Mouse (Mus musculus): ENCODE data around the gene Trim41.

Gene Trim41

DNA sequence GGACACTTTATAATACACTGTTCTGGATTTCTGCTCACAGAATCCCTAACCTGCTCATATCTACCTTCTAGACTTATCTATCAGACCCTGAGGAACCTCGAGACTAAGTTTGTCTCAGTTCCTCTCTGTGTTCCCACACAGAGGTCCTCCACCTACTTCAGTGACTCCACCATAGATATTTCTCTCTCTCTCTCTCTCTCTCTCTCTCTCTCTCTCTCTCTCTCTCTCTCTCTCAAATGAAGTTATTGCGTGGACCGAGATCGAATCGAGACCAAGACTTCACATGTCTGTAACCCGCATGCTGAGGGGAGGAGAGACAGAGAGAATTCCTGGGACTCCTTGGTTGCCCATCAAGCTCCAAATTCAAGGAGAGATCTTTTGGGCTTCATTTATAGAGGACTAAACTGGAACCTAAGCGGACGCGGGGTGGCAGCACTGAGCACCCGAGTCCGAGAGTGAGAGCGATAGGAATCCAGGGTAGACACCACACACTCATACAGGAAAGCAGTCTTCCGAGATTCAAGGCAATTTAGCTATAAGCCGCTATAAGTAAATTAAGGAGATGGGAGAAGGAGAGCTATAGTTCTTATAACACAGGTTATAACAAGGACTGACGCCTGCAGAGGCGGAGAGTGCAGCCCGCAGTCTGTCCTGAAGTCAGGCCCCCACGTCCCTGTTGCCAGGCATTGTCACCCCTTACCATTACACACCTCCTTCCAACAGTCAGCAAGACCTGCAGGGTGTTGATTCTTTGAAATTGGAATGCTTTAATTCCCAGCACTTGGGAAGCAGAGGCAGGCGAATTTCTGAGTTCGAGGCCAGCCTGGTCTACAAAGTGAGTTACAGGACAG, 27.0 kb downstream of the Trim41 start:
- DNase-seq (ENCODE audit: low spot score in 2 of 2), result peak; percentile 70 to 79

DNA sequence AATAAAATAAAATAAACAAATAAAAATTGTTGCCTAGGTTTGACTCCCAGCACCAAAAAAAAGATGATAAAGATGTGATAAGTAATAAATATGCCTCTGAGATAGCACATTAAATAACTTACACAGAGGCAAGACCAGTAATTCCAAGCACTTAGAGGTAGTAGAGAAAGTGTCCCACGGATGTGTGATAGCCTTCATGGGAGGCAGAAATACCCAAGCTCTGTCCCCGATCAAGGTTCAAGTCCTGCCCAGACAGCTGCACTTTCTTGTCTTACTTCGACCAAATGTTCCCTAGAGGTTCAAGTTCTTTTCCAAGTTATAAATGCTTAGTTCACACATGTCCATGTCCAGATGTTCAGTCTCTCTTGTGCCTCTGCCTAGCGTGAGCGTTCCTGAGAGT, 27.9 kb downstream of the Trim41 start:
- no peak for DNase-seq (ENCODE audit: low spot score in 2 of 2)

DNA sequence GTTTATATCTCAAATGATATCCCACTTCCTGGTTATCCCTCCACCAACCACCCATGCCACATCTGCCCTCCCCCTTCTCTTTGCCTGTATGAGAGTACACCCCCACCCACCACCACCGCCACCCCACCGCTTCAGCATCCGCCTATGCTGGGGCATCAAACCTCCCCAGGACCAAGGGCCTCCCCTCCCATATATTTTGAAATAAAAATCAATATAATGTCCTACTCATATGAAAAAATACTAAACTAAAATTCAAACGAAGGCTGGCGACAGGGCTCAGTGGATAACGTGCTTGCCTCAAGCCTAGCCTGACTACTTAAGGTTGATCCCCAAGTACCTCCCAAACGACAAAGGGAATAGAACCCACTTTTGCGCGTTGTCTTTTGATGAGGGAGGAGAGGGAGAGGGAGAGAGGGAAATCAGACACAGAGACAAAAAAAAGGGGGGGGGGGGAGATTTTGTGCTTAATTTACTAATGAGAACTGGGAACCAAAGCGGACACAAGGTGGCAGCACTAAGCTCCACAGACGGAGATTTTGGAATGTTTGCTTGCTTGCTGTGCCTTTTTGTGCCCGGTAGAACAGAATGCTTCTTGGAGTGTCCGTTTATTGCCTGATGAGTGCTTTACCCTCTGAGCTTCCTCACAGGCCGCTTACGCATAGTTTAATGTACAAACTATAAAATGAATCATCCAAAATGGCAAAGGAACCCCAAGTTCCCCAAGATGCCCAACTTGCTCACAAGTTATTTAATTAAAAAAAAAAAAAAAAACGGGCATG, 28.7 kb downstream of the Trim41 start:
- peak; percentile 41 to 69 for DNase-seq (ENCODE audit: low spot score in 2 of 2)

DNA sequence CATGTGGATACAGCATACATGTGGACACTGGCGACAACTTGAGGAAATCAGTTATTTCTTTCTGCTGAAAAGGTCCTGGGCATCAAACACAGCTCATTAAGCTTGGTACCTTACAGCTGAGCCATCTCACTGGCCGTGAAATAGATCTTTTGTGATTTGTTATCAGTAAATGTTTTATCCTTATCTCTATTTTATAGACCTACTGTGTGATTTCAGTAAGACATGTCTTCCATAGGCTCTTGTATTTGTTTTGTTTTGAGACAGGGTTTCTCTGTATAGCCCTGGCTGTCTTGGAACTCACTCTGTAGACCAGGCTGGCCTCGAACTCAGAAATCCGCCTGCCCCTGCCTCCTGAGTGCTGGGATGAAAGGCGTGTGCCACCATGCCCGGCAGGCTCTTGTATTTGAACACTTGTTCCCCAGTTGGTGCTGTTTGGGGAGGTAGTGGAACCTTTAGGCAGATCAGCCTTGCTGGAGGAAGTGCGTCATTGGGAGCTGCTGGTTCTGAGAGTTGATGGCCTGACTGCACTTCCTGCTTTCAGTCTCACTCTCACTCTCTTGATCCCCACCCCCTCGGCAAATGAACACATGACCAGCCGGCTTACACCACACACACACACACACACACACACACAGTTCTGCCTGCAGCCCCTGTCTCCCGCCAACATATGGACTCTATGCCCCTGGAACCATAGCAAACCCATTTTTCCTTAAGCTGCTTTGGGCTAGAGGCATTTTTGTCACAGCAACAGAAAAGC, 29.5 kb downstream of the Trim41 start:
- DNase-seq (ENCODE audit: low spot score in 2 of 2), result peak; percentile 29 to 53

DNA sequence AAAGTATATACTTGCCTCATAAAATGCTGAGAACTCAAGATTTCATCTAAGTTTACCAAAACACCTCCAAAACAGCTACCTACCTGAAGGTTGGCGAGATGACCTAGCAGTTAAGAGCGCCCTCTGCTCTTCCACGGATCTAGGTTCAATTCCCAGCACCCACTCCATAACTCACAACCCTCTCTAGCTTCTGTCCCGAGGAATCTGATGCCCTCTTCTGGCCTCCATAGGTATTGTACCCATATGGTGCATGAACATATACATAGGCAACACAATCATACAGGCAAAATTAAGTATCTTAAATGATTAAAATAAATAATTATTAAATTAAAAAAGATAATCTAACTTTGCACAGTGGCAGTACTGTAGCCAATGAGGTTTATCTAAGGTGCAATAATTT, 34.9 kb downstream of the Trim41 start:
- DNase-seq (ENCODE audit: low spot score in 2 of 2), result no peak

DNA sequence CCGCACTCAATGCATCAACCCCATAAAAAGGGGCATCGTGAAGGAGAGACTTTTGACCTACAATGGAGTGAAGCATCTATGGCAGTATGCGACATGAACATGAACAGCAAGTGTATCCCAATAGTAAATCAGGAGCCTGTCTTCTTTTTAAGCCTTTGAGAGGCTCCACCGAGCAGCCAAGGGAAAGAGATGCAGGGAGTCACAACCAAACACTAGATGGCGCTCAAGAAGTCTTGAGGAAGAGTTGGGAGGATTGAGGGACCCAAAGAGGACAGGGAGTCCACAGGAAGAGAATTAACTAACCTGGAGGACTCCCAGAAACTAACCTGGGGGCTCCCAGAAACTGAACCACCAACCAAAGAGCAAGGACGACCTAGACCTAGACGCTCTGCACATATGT, 37.7 kb downstream of the Trim41 start:
- peak in 1 of 2 experiments; percentile 41 for DNase-seq (ENCODE audit: low spot score in 2 of 2)

DNA sequence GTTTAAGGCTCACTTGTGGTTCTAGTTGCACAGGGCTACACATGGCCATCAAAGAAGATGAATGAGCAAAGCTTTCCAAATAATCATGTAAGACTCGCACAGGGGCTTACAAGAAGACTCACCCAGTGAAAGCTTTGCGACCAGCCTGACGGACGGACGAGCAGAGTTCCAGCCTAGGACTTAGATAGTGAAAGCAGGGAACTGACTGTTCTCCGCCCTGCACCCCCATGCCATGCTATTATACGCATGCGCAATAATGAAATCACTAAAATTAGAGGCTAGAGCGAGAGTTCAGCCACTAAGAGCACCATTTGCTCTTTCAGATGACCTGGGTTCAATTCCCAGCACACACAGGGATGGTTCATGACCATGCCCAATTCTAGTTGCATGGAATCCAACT, 39.9 kb downstream of the Trim41 start:
- DNase-seq (ENCODE audit: low spot score in 2 of 2), result no peak

DNA sequence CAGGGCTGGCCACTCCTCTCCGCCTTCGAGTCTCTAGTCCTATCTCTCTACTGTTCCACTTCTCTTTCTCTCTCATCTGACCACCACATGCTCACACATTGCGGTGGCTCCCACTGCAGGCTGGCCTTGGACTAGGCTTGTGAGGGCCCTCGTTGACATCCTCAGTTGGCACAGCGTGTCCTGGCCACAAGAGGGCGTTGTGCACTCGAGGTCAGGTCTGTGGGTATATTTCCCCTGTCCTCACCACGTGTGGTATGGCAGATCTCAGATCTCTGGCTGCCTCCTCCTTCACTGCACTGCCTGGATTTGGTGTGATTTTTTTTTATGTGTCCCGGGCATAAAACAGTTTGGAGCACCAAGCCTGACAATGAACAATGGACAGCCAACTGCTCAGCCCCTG, 40.5 kb downstream of the Trim41 start:
- no peak for DNase-seq (ENCODE audit: low spot score in 2 of 2)

DNA sequence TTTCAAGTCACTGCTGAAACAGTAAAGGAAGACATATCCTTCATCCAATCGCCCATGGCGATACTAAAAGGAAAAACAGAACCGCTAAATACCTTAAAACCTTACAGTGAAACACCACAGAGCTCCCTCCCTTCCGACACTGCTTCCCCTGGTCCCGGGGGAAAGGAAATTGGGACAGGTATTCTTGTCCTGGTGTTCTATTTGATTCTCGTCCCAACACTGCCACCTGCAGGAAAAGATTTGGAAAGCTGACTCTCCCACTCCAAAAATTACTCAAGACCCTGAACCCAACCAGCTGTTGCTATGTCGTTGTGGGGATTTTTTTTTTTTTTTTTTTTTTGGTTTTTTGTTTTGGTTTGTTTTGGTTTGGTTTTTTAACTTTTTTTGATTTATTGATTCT, 41.7 kb downstream of the Trim41 start:
- DNase-seq (ENCODE audit: low spot score in 2 of 2), result no peak

DNA sequence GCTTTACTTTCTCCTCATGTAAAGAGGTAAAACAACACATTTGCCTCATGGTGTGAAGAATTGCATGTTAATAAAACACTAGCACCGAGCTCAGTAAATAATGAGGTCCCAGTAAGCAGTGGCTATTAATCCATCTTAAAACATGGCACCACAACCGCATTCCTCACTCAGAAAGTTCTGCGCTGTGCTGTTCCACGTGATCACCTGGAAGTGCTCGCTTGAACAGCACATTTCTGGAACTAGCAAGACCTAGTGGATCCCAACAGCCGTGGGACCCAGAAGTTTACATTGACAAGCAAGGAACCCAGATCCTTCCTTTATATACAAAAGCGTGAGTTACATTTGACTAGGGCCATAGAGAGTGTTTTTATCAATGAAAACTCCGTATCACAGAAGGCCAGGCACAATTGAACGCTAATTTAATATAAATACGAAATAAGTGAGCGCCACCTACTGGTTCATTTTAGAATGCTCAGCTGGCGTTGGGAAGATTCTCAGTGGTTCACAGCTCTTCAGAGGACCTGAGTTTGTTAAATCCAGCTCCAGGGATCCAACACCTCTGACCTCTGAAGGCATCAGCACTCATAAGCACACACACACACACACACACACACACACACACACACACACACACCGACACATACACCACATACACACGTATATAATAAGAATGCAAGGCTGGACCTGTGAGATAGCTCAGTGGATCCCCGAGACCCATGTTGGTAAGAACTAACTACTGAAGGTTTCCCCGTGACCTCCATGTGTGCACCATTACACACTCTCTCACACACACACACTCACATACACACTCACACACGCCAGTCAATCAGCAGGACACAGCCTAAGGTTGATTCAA, 42.5 kb downstream of the Trim41 start:
- DNase-seq (ENCODE audit: low spot score in 2 of 2), result no peak

DNA sequence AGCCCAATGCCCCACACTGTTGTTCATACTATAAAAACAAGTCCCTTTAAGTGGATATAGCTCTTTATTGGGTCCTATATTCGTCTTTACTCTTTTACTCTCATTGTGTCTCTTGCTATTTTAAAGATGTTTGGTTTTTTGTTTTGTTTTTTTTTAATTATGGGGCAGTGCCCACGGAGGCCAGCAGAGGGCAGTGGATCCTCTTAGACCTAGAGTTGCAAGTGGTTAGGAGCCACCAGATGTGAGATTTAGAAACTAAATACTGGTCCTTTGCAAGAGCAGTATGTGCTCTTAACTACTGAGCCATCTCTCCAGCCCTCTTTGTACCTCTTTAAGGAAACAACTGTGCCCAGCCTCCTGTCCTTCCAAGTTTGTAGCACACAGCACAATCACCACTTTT, 45.5 kb downstream of the Trim41 start:
- DNase-seq (ENCODE audit: low spot score in 2 of 2), result peak in 1 of 2 experiments; percentile 19

DNA sequence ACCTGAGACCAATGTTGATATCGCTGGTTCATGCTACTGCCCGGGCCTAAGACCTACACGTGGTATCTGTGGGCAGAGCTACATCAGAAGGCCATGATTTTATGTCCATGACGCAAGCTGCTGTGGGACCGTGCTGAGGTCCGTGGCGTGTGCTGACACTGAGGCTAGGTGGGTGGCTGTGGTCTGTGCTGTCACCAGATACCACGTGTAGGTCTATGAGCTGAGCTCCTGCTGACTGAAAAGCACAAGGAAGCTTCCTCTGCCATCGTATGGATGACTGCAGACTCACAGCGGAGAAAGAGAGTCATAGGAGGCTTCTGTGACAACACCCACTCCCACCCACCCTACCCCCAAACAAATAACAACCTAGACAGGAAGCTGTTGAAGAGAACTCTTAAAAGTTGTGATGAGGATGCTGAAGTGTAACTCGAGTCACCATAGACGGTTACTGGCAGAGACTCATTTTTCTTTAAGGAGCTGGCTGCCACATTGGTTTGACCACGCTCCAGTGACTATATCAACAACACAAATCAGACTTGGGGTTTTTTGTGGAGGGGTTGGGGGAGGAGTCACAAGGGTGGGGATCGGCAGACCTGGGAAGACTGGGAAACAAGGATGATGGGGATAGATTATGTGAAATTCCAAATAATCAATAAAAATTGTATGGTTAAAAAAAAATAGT, 49.8 kb downstream of the Trim41 start:
- no peak for DNase-seq (ENCODE audit: low spot score in 2 of 2)

DNA sequence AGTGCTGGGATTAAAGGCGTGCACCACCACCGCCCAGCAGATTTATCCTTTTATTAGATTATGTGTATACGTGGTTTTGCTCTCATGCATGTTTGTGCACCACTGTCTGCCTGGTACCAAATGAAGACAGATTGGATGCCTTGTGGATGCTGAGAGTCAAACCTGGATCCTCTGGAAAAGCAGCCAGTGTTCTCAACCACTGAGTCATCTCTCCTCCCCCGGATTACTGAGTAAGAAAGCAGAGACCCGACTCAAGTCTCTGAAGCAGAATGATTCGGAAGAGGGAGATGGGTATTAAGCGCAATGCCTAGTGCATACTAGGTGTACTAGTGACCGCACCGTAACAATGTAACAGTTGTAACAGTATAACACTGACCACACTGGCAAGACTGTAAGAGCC, 53.0 kb downstream of the Trim41 start:
- no peak for DNase-seq (ENCODE audit: low spot score in 2 of 2)

DNA sequence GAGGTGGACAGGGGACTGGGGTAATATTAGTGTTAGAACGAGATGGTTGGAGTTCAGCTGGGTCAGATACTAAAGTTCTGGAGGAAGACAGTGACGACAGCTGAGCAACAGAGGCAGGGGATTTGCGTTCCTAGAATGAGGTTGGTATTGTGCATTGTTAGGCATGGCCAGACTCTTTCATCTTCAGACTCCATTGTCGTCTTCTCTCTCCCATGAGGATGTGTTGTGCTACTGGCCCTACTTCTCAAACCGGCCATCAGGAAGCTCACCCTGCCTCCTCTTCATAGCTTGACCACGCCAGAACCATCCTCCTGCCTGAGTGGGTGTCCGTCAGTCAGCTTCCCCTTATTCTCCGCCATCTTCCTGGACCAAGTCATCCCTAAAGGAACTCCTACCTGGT, 58.1 kb downstream of the Trim41 start:
- DNase-seq (ENCODE audit: low spot score in 2 of 2), result no peak
